24 mouse cellular contexts compared by ENCODE assay signal in genomic region chr15:99728211-99728610, GRCm38 (mm10). TPM values are rescaled to one million over a fixed set of nuclear protein-coding genes. Genes with fewer than 3 reads are reported as not detected.
DNase-seq lines count a peak whose midpoint lies in the region; TF ChIP-seq lines count a peak whose summit lies in the region.
"Had no signal": no experiment of that assay in that cellular context is flagged by ENCODE, and none has a peak within 500 bp of the region (broad histone marks: within the 10 kb centered on the region; RNA-seq: fewer than 3 reads in every experiment).

No protein-coding gene starts in this region.

- no peak overlapping the region for H3K4me3 ChIP-seq in gastrocnemius, adult 2 months
- H3K4me3 ChIP-seq in ES-E14 (ENCODE audit: insufficient read depth in 1 of 2, low read depth in 1 of 2, low read length in 2 of 2, poor library complexity in 1 of 2, severe bottlenecking in 1 of 2): no peak overlapping the region
- H3K4me3 ChIP-seq: embryonic facial prominence, embryonic 12.5 days; embryonic facial prominence, embryonic 15.5 days; heart, embryonic 10.5 days; heart, embryonic 13.5 days had no signal

- no peak overlapping the region for H3K9ac ChIP-seq in ES-E14 (ENCODE audit: insufficient read depth, low read depth, low read length, poor library complexity, severe bottlenecking)
- H3K9ac ChIP-seq: embryonic facial prominence, embryonic 12.5 days; embryonic facial prominence, embryonic 15.5 days; forebrain, postnatal 0 days; heart, embryonic 13.5 days; hindbrain, embryonic 14.5 days had no signal

- H3K27ac ChIP-seq in gastrocnemius, adult 2 months: no peak overlapping the region
- no peak overlapping the region for H3K27ac ChIP-seq in ES-E14 (ENCODE audit: insufficient read depth, low read depth, low read length, poor library complexity, severe bottlenecking)
- H3K27ac ChIP-seq: embryonic facial prominence, embryonic 12.5 days; embryonic facial prominence, embryonic 15.5 days; heart, embryonic 10.5 days; heart, embryonic 13.5 days; hindbrain, embryonic 14.5 days; hindbrain, postnatal 0 days had no signal

- DNase-seq in cerebellum, adult 11-12 months: peak; percentile 49
- DNase-seq in cerebellum, adult 11 months: no peak
- peak; percentile 39 for DNase-seq in gastrocnemius, adult 2 months
- DNase-seq in gastrocnemius, postnatal 25 days: no peak
- DNase-seq in ES-E14 (ENCODE audit: low read depth, low spot score): no peak
- DNase-seq in kidney, postnatal 10 days: no peak
- DNase-seq: adrenal gland, postnatal 10 days; adrenal gland, postnatal 36 days; B cell, adult 2 months; cerebellum, adult 2 months; forebrain, postnatal 0 days; gastrocnemius, postnatal 10 days; heart, adult 18-20 months; heart, postnatal 14 days; heart, postnatal 4 days; kidney, adult 18-20 months; kidney, adult 9 months had no signal

- no peak for TF ChIP-seq CTCF in gastrocnemius, adult 2 months (IDR thresholded peaks at IDR 0.05)

- intact Hi-C loops in gastrocnemius, adult 2 months (cut with DNase I): loop anchor here (5.0 kb wide), 1 partner anchor 174 kb away; no protein-coding TSS in a partner anchor

- H3K4me1 ChIP-seq in ES-E14 (ENCODE audit: control insufficient read depth in 2 of 2, insufficient read depth in 2 of 2, low read length in 2 of 2, poor library complexity in 1 of 2): peaks cover 5 to 16% of the 10 kb centered on the region in 2 experiments; a peak in 3 of 4 replicates

- peaks cover 4% of the 10 kb centered on the region; the same call in 1 of the 2 replicates for H3K36me3 ChIP-seq in ES-E14 (ENCODE audit: control insufficient read depth, insufficient read depth, low read length, poor library complexity, severe bottlenecking)

- no peaks in the 10 kb centered on the region for H3K9me3 ChIP-seq in ES-E14 (ENCODE audit: control insufficient read depth, insufficient read depth, low read depth, low read length)
- H3K9me3 ChIP-seq: embryonic facial prominence, embryonic 12.5 days; embryonic facial prominence, embryonic 15.5 days; heart, embryonic 10.5 days had no signal

- in situ Hi-C loops in ES-E14 (cut with MboI; ENCODE audit: low sequenced_read_pairs in 2 of 2, unreplicated experiment in 2 of 2): no loop called here

TF ChIP-seq in ES-E14, 5 proteins besides CTCF, POLR2A, EP300 and RAD21:
- TF ChIP-seq MAFK (IDR thresholded peaks at IDR 0.05; ENCODE audit: insufficient read depth, low read depth, low read length): no peak
- 0 out of 2 replicates have a peak, but pooled peaks have one; percentile 15 for TF ChIP-seq ZNF384 (IDR thresholded peaks at IDR 0.05; ENCODE audit: low read depth, low read length)
- no peak for TF ChIP-seq HCFC1 (IDR thresholded peaks at IDR 0.05; ENCODE audit: borderline replicate concordance, insufficient read depth, low read length)
- no peak for TF ChIP-seq ZC3H11A (IDR thresholded peaks at IDR 0.05; ENCODE audit: borderline replicate concordance, low read depth, low read length)

RNA-seq across cellular contexts. Expression of gene Cox14, which starts 2.8 kb away (rescaled TPM):
- total RNA-seq in gastrocnemius, adult 2 months (2021): 100 to 1,000 TPM; 145 to 166 TPM
- 100 to 1,000 TPM; 171 to 172 TPM for total RNA-seq in gastrocnemius, postnatal 25 days (2021)
- 68.8 and 86.6 TPM in 2 replicates for total RNA-seq in ES-E14 (2012; rRNA removed)

RNA-seq across cellular contexts. Expression of gene Gpd1, which starts 10.9 kb away (rescaled TPM):
- 100 to 1,000 TPM; 381 to 575 TPM for total RNA-seq in gastrocnemius, adult 2 months (2021)
- total RNA-seq in gastrocnemius, postnatal 25 days (2021): 100 to 1,000 TPM; 415 to 536 TPM
- total RNA-seq in ES-E14 (2012; rRNA removed): 0.85 and 1.1 TPM in 2 replicates

RNA-seq across cellular contexts. Expression of gene Gm17349, which starts 22.9 kb away (rescaled TPM):
- 1 to 10 TPM in 1 of 2 experiments, not detected in 1; 1.0 TPM for total RNA-seq in gastrocnemius, adult 2 months (2021)
- total RNA-seq in gastrocnemius, postnatal 25 days (2021): 1 to 10 TPM in 1 of 2 experiments, not detected in 1; 1.6 TPM
- total RNA-seq in ES-E14 (2012; rRNA removed): 2.3 and 2.5 TPM in 2 replicates
- total RNA-seq: common myeloid progenitor, adult 5-6 weeks; forebrain, postnatal 0 days; hindbrain, postnatal 0 days had no signal

RNA-seq across cellular contexts. Expression of gene Smarcd1, which starts 26.3 kb away (rescaled TPM):
- total RNA-seq in gastrocnemius, adult 2 months (2021): 1 to 10 TPM; 6.9 to 7.2 TPM
- 1 to 10 TPM; 4.6 to 5.9 TPM for total RNA-seq in gastrocnemius, postnatal 25 days (2021)
- total RNA-seq in ES-E14 (2012; rRNA removed): 62.1 and 76.3 TPM in 2 replicates

RNA-seq across cellular contexts. Expression of gene Cers5, which starts 44.5 kb away (rescaled TPM):
- total RNA-seq in gastrocnemius, adult 2 months (2021): 1 to 10 TPM; 4.6 to 5.4 TPM
- total RNA-seq in gastrocnemius, postnatal 25 days (2021): 1 to 10 TPM; 4.0 to 6.1 TPM
- total RNA-seq in ES-E14 (2012; rRNA removed): 107 and 126 TPM in 2 replicates

Comparison
In these comparisons a context has a peak if more than half of its experiments do, and no peak if none do; other contexts are left out.
1. DNase-seq: peak in cerebellum, adult 11-12 months (single experiment) and gastrocnemius, adult 2 months (single experiment); none in cerebellum, adult 11 months (single experiment), gastrocnemius, postnatal 25 days (single experiment), ES-E14 (single experiment) and kidney, postnatal 10 days (single experiment).
2. RNA of gene Gpd1, which starts 10.9 kb away (total RNA-seq): 381 to 575 TPM in gastrocnemius, adult 2 months and 415 to 536 TPM in gastrocnemius, postnatal 25 days; 0.85 to 1.1 TPM in ES-E14; every median in the first group is over 100 times any median in the second.